Comparison of ENCODE assay signal across 17 mouse cellular contexts in the genomic region with DNA sequence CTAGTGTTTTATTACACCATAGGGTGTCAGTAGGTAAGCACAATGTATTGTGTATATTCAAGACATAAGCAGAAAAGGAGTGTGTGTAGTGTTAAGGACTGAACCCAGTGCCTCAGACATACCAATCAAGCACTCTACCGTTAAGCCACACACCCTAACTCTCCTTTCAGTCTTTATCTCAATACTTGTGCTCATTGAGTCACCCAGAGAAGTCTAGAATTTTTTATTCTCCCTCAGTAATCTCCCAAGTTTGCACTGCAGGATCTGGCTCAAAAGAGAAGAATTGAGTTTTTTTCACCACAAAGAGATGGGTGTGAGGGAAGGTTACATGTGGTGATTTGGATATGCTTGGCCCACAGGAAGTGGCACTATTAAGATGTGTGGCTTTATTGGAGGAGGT.
"Had no signal": no experiment of that assay in that cellular context is flagged by ENCODE, and none has a peak within 500 bp of the region (broad histone marks: within the 10 kb centered on the region; RNA-seq: fewer than 3 reads in every experiment).

No protein-coding gene starts in this region.

- H3K4me3 ChIP-seq: midbrain, embryonic 13.5 days; midbrain, embryonic 15.5 days; neural tube, embryonic 12.5 days had no signal

- H3K27ac ChIP-seq: liver, embryonic 14.5 days; midbrain, embryonic 13.5 days; midbrain, embryonic 15.5 days; neural tube, embryonic 12.5 days had no signal

- ATAC-seq: midbrain, embryonic 13.5 days; midbrain, embryonic 15.5 days had no signal

- H3K9me3 ChIP-seq: midbrain, embryonic 13.5 days; midbrain, embryonic 15.5 days; neural tube, embryonic 12.5 days had no signal

- H3K4me2 ChIP-seq: lung, embryonic 14.5 days; midbrain, embryonic 11.5 days; midbrain, embryonic 13.5 days; midbrain, embryonic 15.5 days; neural tube, embryonic 12.5 days had no signal

- DNase-seq: lung, adult 18-20 months; lung, embryonic 14.5 days; lung, postnatal 10 days; lung, postnatal 4 days; retina, postnatal 1 day; right cerebral cortex, adult 18-20 months; right cerebral cortex, postnatal 25 days; right cerebral cortex, postnatal 4 days; spleen, adult 18-20 months; thymus, adult 18-20 months; thymus, postnatal 25 days; thymus, postnatal 4 days had no signal

- H3K36me3 ChIP-seq: midbrain, embryonic 13.5 days; midbrain, embryonic 15.5 days; neural tube, embryonic 12.5 days had no signal

- H3K4me1 ChIP-seq: midbrain, embryonic 15.5 days; neural tube, embryonic 12.5 days had no signal

- H3K9ac ChIP-seq: liver, embryonic 14.5 days; lung, embryonic 14.5 days; midbrain, embryonic 13.5 days; midbrain, embryonic 15.5 days; neural tube, embryonic 12.5 days had no signal

- H3K27me3 ChIP-seq: midbrain, embryonic 13.5 days; midbrain, embryonic 15.5 days; neural tube, embryonic 12.5 days had no signal
